Mouse (Mus musculus) thymus, adult 18-20 months (tissue): Measurements from ENCODE around the gene Galnt4.

Source experiments
- DNase-seq, 2 experiments: peaks; one replicate each; pipeline ENCODE4 v3.0.0; 2022; ENCODE audit warnings: mixed read lengths in 2 of 2

Galnt4 gene

GRCm38 (mm10) chr10:99161987-99162582 lies 54.1 kb downstream of the Galnt4 start:
- no peak for DNase-seq
